Mouse (Mus musculus): ENCODE results near the gene Mast4. TPM values are rescaled to one million over a fixed set of nuclear protein-coding genes. Genes with fewer than 3 reads are reported as not detected.
"Not testable (repeated sequence)": the region's sequence is repeated elsewhere in the genome, so short reads cannot be mapped to it uniquely, and the experiment has no call there.

Mast4 gene
- polyA plus RNA-seq (2014; fragmentation: Nextera tagmentation; extraction: Ambion mirVana): 32.2 and 32.3 TPM in 2 replicates

- Histone ChIP-seq H3K4me1 (replicated peaks; ENCODE audit: control insufficient read depth, insufficient read depth, low read length) (peaks cover 9% of the 10 kb centered on the region; the same call in 1 of the 2 replicates), H3K9ac (peak within 1 kb of the TSS; percentile 67), H3K9me3 (ENCODE audit: control insufficient read depth, low read length) (no peaks in the 10 kb centered on the region), H3K27me3 (ENCODE audit: control insufficient read depth, insufficient read depth, low read length) (peaks cover 34% of the 10 kb centered on the region), H3K27ac (no peak within 1 kb of the TSS), H3K4me3 (replicated peaks; ENCODE audit: low read length) (peak within 1 kb of the TSS; percentile 66), H3K4me2 (replicated peaks) (peak within 1 kb of the TSS; percentile 86), H3K36me3 (replicated peaks; ENCODE audit: control insufficient read depth, insufficient read depth) (no peaks in the 10 kb centered on the region)
- ATAC-seq (ENCODE audit: low FRiP score) (peak; percentile 94), DNase-seq (ENCODE audit: low spot score) (peak; percentile 81)
- under 1% methylated on average over 44 of the region's 44 CpGs for WGBS
Measured at GRCm38 (mm10) chr13:103334392-103334686, at the start of gene Mast4. Mast4 (minus strand) TSS chr13:103334497.

- Histone ChIP-seq H3K9ac (no peak overlapping the region), H3K4me3 (replicated peaks; ENCODE audit: low read length) (no peak overlapping the region), H3K27me3 (ENCODE audit: control insufficient read depth, insufficient read depth, low read length) (no peaks in the 10 kb centered on the region), H3K36me3 (replicated peaks; ENCODE audit: control insufficient read depth, insufficient read depth) (no peaks in the 10 kb centered on the region), H3K9me3 (ENCODE audit: control insufficient read depth, low read length) (no peaks in the 10 kb centered on the region), H3K27ac (no peak overlapping the region), H3K4me2 (replicated peaks) (no peak overlapping the region), H3K4me1 (replicated peaks; ENCODE audit: control insufficient read depth, insufficient read depth, low read length) (no peaks in the 10 kb centered on the region)
- ATAC-seq (ENCODE audit: low FRiP score) (no peak), DNase-seq (ENCODE audit: low spot score) (no peak)
- WGBS: 61% methylated on average over 1 of the region's 1 CpGs
Measured at GRCm38 (mm10) chr13:103374495-103374894, 40.2 kb upstream of the Mast4 start.

- Histone ChIP-seq H3K36me3 (replicated peaks; ENCODE audit: control insufficient read depth, insufficient read depth) (no peaks in the 10 kb centered on the region), H3K27ac (no peak overlapping the region), H3K9ac (no peak overlapping the region), H3K4me2 (replicated peaks) (no peak overlapping the region), H3K9me3 (ENCODE audit: control insufficient read depth, low read length) (no peaks in the 10 kb centered on the region), H3K4me1 (replicated peaks; ENCODE audit: control insufficient read depth, insufficient read depth, low read length) (no peaks in the 10 kb centered on the region; the same call in 1 of the 2 replicates), H3K27me3 (ENCODE audit: control insufficient read depth, insufficient read depth, low read length) (no peaks in the 10 kb centered on the region), H3K4me3 (replicated peaks; ENCODE audit: low read length) (no peak overlapping the region)
- WGBS: 84% methylated on average over 7 of the region's 7 CpGs
- ATAC-seq (ENCODE audit: low FRiP score) (no peak), DNase-seq (ENCODE audit: low spot score) (no peak)
Measured at GRCm38 (mm10) chr13:103369194-103369593, 34.9 kb upstream of the Mast4 start.

- 87% methylated on average over 10 of the region's 10 CpGs for WGBS
- Histone ChIP-seq H3K36me3 (replicated peaks; ENCODE audit: control insufficient read depth, insufficient read depth) (no peaks in the 10 kb centered on the region), H3K4me1 (replicated peaks; ENCODE audit: control insufficient read depth, insufficient read depth, low read length) (no peaks in the 10 kb centered on the region; the same call in 1 of the 2 replicates), H3K27me3 (ENCODE audit: control insufficient read depth, insufficient read depth, low read length) (no peaks in the 10 kb centered on the region), H3K4me2 (replicated peaks) (no peak overlapping the region), H3K9ac (no peak overlapping the region), H3K27ac (no peak overlapping the region), H3K4me3 (replicated peaks; ENCODE audit: low read length) (no peak overlapping the region), H3K9me3 (ENCODE audit: control insufficient read depth, low read length) (no peaks in the 10 kb centered on the region)
- no peak for ATAC-seq (ENCODE audit: low FRiP score)
- DNase-seq (ENCODE audit: low spot score): no peak
Measured at GRCm38 (mm10) chr13:103363181-103363580, 28.9 kb upstream of the Mast4 start.

- WGBS: 96% methylated on average over 16 of the region's 16 CpGs
- DNase-seq (ENCODE audit: low spot score); H3K9me3 ChIP-seq (ENCODE audit: control insufficient read depth, low read length); H3K27me3 ChIP-seq (ENCODE audit: control insufficient read depth, insufficient read depth, low read length); H3K4me1 ChIP-seq (replicated peaks; ENCODE audit: control insufficient read depth, insufficient read depth, low read length); H3K36me3 ChIP-seq (replicated peaks; ENCODE audit: control insufficient read depth, insufficient read depth); H3K27ac ChIP-seq; ATAC-seq (ENCODE audit: low FRiP score); H3K9ac ChIP-seq; H3K4me3 ChIP-seq (replicated peaks; ENCODE audit: low read length); H3K4me2 ChIP-seq (replicated peaks): not testable (repeated sequence)
Measured at GRCm38 (mm10) chr13:103357415-103357814, 23.1 kb upstream of the Mast4 start.

GRCm38 (mm10) chr13:103356909-103357308 is 22.6 kb upstream of the Mast4 start:
- not testable (repeated sequence) for DNase-seq (ENCODE audit: low spot score); H3K4me3 ChIP-seq (replicated peaks; ENCODE audit: low read length); H3K4me2 ChIP-seq (replicated peaks); H3K9me3 ChIP-seq (ENCODE audit: control insufficient read depth, low read length); H3K4me1 ChIP-seq (replicated peaks; ENCODE audit: control insufficient read depth, insufficient read depth, low read length); H3K9ac ChIP-seq; H3K27ac ChIP-seq; H3K36me3 ChIP-seq (replicated peaks; ENCODE audit: control insufficient read depth, insufficient read depth); ATAC-seq (ENCODE audit: low FRiP score); H3K27me3 ChIP-seq (ENCODE audit: control insufficient read depth, insufficient read depth, low read length)
- WGBS: 97% methylated on average over 5 of the region's 6 CpGs

GRCm38 (mm10) chr13:103354737-103355136 is 20.4 kb upstream of the Mast4 start:
- Histone ChIP-seq H3K4me3 (replicated peaks; ENCODE audit: low read length) (no peak overlapping the region), H3K4me1 (replicated peaks; ENCODE audit: control insufficient read depth, insufficient read depth, low read length) (no peaks in the 10 kb centered on the region), H3K9ac (no peak overlapping the region), H3K27me3 (ENCODE audit: control insufficient read depth, insufficient read depth, low read length) (no peaks in the 10 kb centered on the region), H3K36me3 (replicated peaks; ENCODE audit: control insufficient read depth, insufficient read depth) (no peaks in the 10 kb centered on the region), H3K27ac (no peak overlapping the region), H3K9me3 (ENCODE audit: control insufficient read depth, low read length) (no peaks in the 10 kb centered on the region), H3K4me2 (replicated peaks) (no peak overlapping the region)
- DNase-seq (ENCODE audit: low spot score) (no peak), ATAC-seq (ENCODE audit: low FRiP score) (no peak)
- WGBS: 52% methylated on average over 3 of the region's 3 CpGs

- WGBS: 96% methylated on average over 8 of the region's 8 CpGs
- H3K36me3 ChIP-seq (replicated peaks; ENCODE audit: control insufficient read depth, insufficient read depth): no peaks in the 10 kb centered on the region
Measured at GRCm38 (mm10) chr13:103344749-103345148, 10.5 kb upstream of the Mast4 start.

GRCm38 (mm10) chr13:103344006-103344720 is 9.9 kb upstream of the Mast4 start:
- 88% methylated on average over 8 of the region's 8 CpGs for WGBS
- H3K9me3 ChIP-seq (ENCODE audit: control insufficient read depth, low read length): no peaks in the 10 kb centered on the region
- no peak overlapping the region for H3K4me2 ChIP-seq (replicated peaks)
- no peaks in the 10 kb centered on the region for H3K36me3 ChIP-seq (replicated peaks; ENCODE audit: control insufficient read depth, insufficient read depth)
- H3K9ac ChIP-seq: no peak overlapping the region
- no peaks in the 10 kb centered on the region for H3K27me3 ChIP-seq (ENCODE audit: control insufficient read depth, insufficient read depth, low read length)
- ATAC-seq (ENCODE audit: low FRiP score) (no peak), DNase-seq (ENCODE audit: low spot score) (no peak)
- no peaks in the 10 kb centered on the region for H3K4me1 ChIP-seq (replicated peaks; ENCODE audit: control insufficient read depth, insufficient read depth, low read length)
- no peak overlapping the region for H3K4me3 ChIP-seq (replicated peaks; ENCODE audit: low read length)
- no peak overlapping the region for H3K27ac ChIP-seq

More at GRCm38 (mm10) chr13:103344749-103345148, 10.5 kb upstream of the Mast4 start:
- ATAC-seq (ENCODE audit: low FRiP score) (no peak), DNase-seq (ENCODE audit: low spot score) (no peak)
- no peaks in the 10 kb centered on the region for H3K9me3 ChIP-seq (ENCODE audit: control insufficient read depth, low read length)
- H3K27ac ChIP-seq: no peak overlapping the region
- no peaks in the 10 kb centered on the region for H3K27me3 ChIP-seq (ENCODE audit: control insufficient read depth, insufficient read depth, low read length)
- no peaks in the 10 kb centered on the region for H3K4me1 ChIP-seq (replicated peaks; ENCODE audit: control insufficient read depth, insufficient read depth, low read length)
- H3K4me2 ChIP-seq (replicated peaks): no peak overlapping the region
- no peak overlapping the region for H3K9ac ChIP-seq
- H3K4me3 ChIP-seq (replicated peaks; ENCODE audit: low read length): no peak overlapping the region

GRCm38 (mm10) chr13:103341031-103341430 is 6.7 kb upstream of the Mast4 start:
- Histone ChIP-seq H3K4me1 (replicated peaks; ENCODE audit: control insufficient read depth, insufficient read depth, low read length) (no peaks in the 10 kb centered on the region), H3K36me3 (replicated peaks; ENCODE audit: control insufficient read depth, insufficient read depth) (no peaks in the 10 kb centered on the region), H3K9ac (no peak overlapping the region), H3K27ac (no peak overlapping the region), H3K4me2 (replicated peaks) (no peak overlapping the region), H3K27me3 (ENCODE audit: control insufficient read depth, insufficient read depth, low read length) (0 out of 2 replicates have a peak, but pooled peaks cover 4% of the 10 kb centered on the region), H3K9me3 (ENCODE audit: control insufficient read depth, low read length) (no peaks in the 10 kb centered on the region), H3K4me3 (replicated peaks; ENCODE audit: low read length) (no peak overlapping the region)
- DNase-seq (ENCODE audit: low spot score): no peak
- 92% methylated on average over 4 of the region's 4 CpGs for WGBS
- no peak for ATAC-seq (ENCODE audit: low FRiP score)

Data from hindbrain, embryonic 14.5 days (tissue).